Mouse (Mus musculus) testis, adult 2 months (tissue): ENCODE data around the gene Fsd1.

Source experiments
- CTCF ChIP-seq: fragments of 200-500 bp; IDR thresholded peaks from 2 replicates; pipeline ENCODE4 v1.5.1; 2012; ENCODE audit warnings: low read depth, mild to moderate bottlenecking, inconsistent platforms, low read length, moderate library complexity; ENCODE audit not compliant: control insufficient read depth, insufficient read depth, insufficient replicate concordance
- POLR2A ChIP-seq: fragments of 200-500 bp; IDR thresholded peaks from 2 replicates; pipeline ENCODE4 v1.6.1; 2012; ENCODE audit warnings: low read depth, mild to moderate bottlenecking, inconsistent platforms, low read length, moderate library complexity; ENCODE audit not compliant: control insufficient read depth

DNA sequence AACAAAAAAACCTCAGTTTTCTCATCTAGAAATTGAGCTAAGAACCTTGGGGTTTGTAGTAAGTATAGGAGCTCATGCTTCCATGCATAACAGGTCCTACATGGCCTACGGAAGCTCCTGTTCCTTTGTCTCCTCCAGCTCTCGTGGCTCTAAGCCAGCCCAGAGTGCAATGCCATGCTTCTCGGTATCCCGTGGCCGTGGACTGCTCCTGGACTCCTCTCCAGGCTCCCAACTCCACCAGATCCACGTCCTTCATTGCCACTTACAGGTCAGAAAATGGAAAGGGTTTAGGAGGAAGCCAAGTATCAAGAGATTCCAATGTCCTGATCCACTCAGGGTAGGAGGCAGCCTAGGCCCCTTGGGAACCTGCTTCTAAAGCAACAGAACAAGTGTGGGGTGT is 32.6 kb upstream of the Fsd1 start:
- TF ChIP-seq CTCF, result no peak
- no peak for TF ChIP-seq POLR2A
